Mouse (Mus musculus) neural tube, embryonic 15.5 days (tissue): ENCODE data around the gene Cdc42ep2. TPM values are rescaled to one million over a fixed set of nuclear protein-coding genes. Genes with fewer than 3 reads are reported as not detected.
A peak's percentile ranks its signal among the peaks of the same experiment; 100 is the strongest.

Source experiments
- ATAC-seq: fragments of 200-750 bp; cut with Nextera tagmentation; 2 replicates; pipeline ENCODE4 v1.8.0; 2017; ENCODE audit warnings: mild to moderate bottlenecking, moderate TSS enrichment, moderate library complexity; ENCODE audit not compliant: low FRiP score
- H3K27ac ChIP-seq: fragments of 300-500 bp; sonication (generic); replicated peaks from 2 replicates; pipeline ENCODE4 v1.5.1; 2015; ENCODE audit warnings: mild to moderate bottlenecking, inconsistent platforms
- H3K27me3 ChIP-seq: fragments of 300-500 bp; sonication (generic); replicated peaks from 2 replicates; pipeline ENCODE4 v1.6.1; 2015; ENCODE audit warnings: inconsistent platforms
- H3K36me3 ChIP-seq: fragments of 300-500 bp; sonication (generic); 2 replicates; pipeline ENCODE4 v1.6.1; 2015; ENCODE audit warnings: inconsistent platforms
- H3K4me1 ChIP-seq: fragments of 300-500 bp; sonication (generic); 2 replicates; pipeline ENCODE4 v1.6.1; 2015; ENCODE audit warnings: inconsistent platforms
- H3K4me2 ChIP-seq: fragments of 300-500 bp; sonication (generic); 2 replicates; pipeline ENCODE4 v1.6.1; 2015; ENCODE audit warnings: inconsistent platforms, mild to moderate bottlenecking, moderate library complexity
- H3K4me3 ChIP-seq: fragments of 300-500 bp; sonication (generic); replicated peaks from 2 replicates; pipeline ENCODE4 v1.5.1; 2015; ENCODE audit warnings: mild to moderate bottlenecking, inconsistent platforms
- H3K9ac ChIP-seq: fragments of 300-500 bp; sonication (generic); replicated peaks from 2 replicates; pipeline ENCODE4 v1.6.1; 2015; ENCODE audit warnings: mild to moderate bottlenecking, inconsistent platforms
- H3K9me3 ChIP-seq: fragments of 300-500 bp; sonication (generic); replicated peaks from 2 replicates; pipeline ENCODE4 v1.6.1; 2016; ENCODE audit warnings: inconsistent platforms
- WGBS: fragments of 180-500 bp; shearing (Covaris S2); methylation state at CpG from one replicate; pipeline ENCODE4 v1.1.7; 2015; ENCODE audit warnings: mixed read lengths; 5-methylcytosine and 5-hydroxymethylcytosine counted together
- polyA plus RNA-seq: library from polyadenylated mRNA; unstranded; fragments of >200 nt; fragmentation: Nextera tagmentation; extraction: Ambion mirVana; gene quantifications from 2 replicates; pipeline ENCODE4 v1.2.1, GENCODE M21; 2015

Gene Cdc42ep2
- 19.3 and 20.9 TPM in 2 replicates for polyA plus RNA-seq

GRCm38 (mm10) chr19:5924713-5925093 lies at the start of gene Cdc42ep2:
Gene Cdc42ep2 (minus strand): TSS chr19:5924816.
- H3K4me2 ChIP-seq = peak within 1 kb of the TSS; percentile 78
- peaks cover 37% of the 10 kb centered on the region for H3K4me1 ChIP-seq
- peaks cover 8% of the 10 kb centered on the region; the same call in 1 of the 2 replicates for H3K27me3 ChIP-seq
- ATAC-seq = peak; percentile 97
- H3K9ac ChIP-seq = peak within 1 kb of the TSS; percentile 66
- WGBS = 0% methylated on average over 18 of the region's 18 CpGs
- peak within 1 kb of the TSS; percentile 65 for H3K4me3 ChIP-seq
- peak within 1 kb of the TSS; percentile 87 for H3K27ac ChIP-seq
- no peaks in the 10 kb centered on the region for H3K36me3 ChIP-seq
- no peaks in the 10 kb centered on the region for H3K9me3 ChIP-seq

GRCm38 (mm10) chr19:5967664-5968063 lies 43.0 kb upstream of the Cdc42ep2 start:
- Histone ChIP-seq H3K9ac (no peak overlapping the region), H3K9me3 (no peaks in the 10 kb centered on the region), H3K36me3 (no peaks in the 10 kb centered on the region), H3K27ac (no peak overlapping the region), H3K4me3 (no peak overlapping the region), H3K27me3 (0 out of 2 replicates have a peak, but pooled peaks cover 2% of the 10 kb centered on the region), H3K4me1 (peaks cover 19% of the 10 kb centered on the region), H3K4me2 (no peak overlapping the region)
- 90% methylated on average over 10 of the region's 10 CpGs for WGBS
- ATAC-seq = no peak

- 85% methylated on average over 6 of the region's 6 CpGs for WGBS
- no peak overlapping the region for H3K9ac ChIP-seq
Measured at GRCm38 (mm10) chr19:5966786-5967185, 42.2 kb upstream of the Cdc42ep2 start.

DNA sequence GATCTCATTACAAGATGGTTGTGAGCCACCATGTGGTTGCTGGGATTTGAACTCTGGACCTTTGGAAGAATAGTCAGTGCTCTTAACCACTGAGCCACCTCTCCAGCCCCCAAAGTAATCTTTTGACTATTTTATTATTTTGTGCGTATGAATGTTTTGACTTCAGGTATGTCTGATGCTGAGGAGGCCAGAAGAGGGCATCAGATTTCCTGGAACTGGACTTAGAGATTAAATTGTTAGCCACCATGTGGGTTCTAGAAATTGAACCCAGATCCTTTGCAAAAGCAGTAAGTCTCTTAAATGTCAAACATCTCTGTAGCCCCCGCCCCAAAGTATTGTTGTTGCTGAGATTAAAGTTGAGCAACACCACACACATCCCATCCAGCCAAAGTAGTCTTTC lies 41.3 kb upstream of the Cdc42ep2 start:
- Histone ChIP-seq H3K36me3 (no peaks in the 10 kb centered on the region), H3K9ac (no peak overlapping the region), H3K4me2 (no peak overlapping the region), H3K9me3 (no peaks in the 10 kb centered on the region), H3K4me1 (peaks cover 24% of the 10 kb centered on the region), H3K27me3 (no peaks in the 10 kb centered on the region), H3K27ac (no peak overlapping the region), H3K4me3 (no peak overlapping the region)
- ATAC-seq = no peak
- 94% methylated on average over 2 of the region's 2 CpGs for WGBS

More at GRCm38 (mm10) chr19:5966786-5967185, 42.2 kb upstream of the Cdc42ep2 start:
- H3K36me3 ChIP-seq = no peaks in the 10 kb centered on the region
- ATAC-seq = no peak
- H3K9me3 ChIP-seq = no peaks in the 10 kb centered on the region
- no peak overlapping the region for H3K4me3 ChIP-seq
- peaks cover 24% of the 10 kb centered on the region for H3K4me1 ChIP-seq
- H3K27ac ChIP-seq = no peak overlapping the region
- no peaks in the 10 kb centered on the region for H3K27me3 ChIP-seq
- no peak overlapping the region for H3K4me2 ChIP-seq

DNA sequence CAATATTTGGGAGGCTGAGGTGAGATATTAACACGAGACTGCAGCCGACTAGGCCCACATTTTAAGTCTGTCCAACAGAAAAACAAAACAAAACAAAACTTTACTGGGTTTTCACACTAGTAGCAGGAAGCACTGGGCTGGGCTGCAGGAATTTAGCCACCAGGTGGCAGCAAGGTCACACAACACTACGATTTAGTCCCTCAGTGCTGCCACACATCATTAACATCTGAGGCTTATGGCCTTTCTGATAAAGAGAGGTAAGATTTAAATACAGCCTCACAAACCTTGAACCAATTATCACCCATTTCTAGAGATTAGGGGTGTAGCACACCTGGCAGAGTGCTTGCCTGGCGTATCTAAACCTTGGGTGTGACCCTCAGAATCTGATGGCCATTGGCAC lies 40.7 kb upstream of the Cdc42ep2 start:
- WGBS = 8% methylated on average over 4 of the region's 4 CpGs
- Histone ChIP-seq H3K27ac (no peak overlapping the region), H3K9me3 (no peaks in the 10 kb centered on the region), H3K4me1 (peaks cover 24% of the 10 kb centered on the region), H3K4me3 (no peak overlapping the region), H3K9ac (no peak overlapping the region), H3K4me2 (no peak overlapping the region), H3K27me3 (no peaks in the 10 kb centered on the region), H3K36me3 (no peaks in the 10 kb centered on the region)
- no peak for ATAC-seq

DNA sequence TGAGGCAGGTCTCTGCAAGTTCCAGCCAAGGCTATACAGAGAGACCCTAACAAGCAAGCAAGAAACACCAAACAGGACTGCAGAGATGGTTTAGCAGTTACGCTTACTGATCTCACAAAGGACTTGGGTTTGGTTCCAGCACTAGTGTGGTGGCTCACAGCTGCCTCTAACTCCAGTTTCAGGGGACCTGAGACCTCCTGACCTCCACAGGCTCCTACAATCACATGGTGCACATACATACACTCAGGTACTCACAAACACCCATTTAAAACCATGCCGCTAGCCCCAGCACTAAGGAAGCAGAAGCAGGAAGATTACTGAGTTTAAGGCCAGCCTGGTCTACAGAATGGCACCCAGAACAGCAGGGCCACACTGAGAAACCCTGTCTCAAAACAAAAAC lies 40.2 kb upstream of the Cdc42ep2 start:
- 85% methylated on average over 2 of the region's 2 CpGs for WGBS
- Histone ChIP-seq H3K4me3 (peak overlapping the region; percentile 75), H3K4me1 (peaks cover 24% of the 10 kb centered on the region), H3K36me3 (no peaks in the 10 kb centered on the region), H3K9ac (peak overlapping the region; percentile 74; the same call in 1 of the 2 replicates), H3K9me3 (no peaks in the 10 kb centered on the region), H3K27ac (0 out of 2 replicates have a peak overlapping the region, but pooled peaks have one; percentile 69), H3K4me2 (peak overlapping the region; percentile 98), H3K27me3 (no peaks in the 10 kb centered on the region)
- ATAC-seq = no peak

- WGBS = under 1% methylated on average over 50 of the region's 50 CpGs
Measured at GRCm38 (mm10) chr19:5963883-5964562, 39.4 kb upstream of the Cdc42ep2 start, which contains the start of gene Pola2. Gene Pola2 (minus strand): TSS chr19:5964202.

GRCm38 (mm10) chr19:5962651-5963050 lies 38.0 kb upstream of the Cdc42ep2 start:
- ATAC-seq = no peak
- no peak overlapping the region for H3K27ac ChIP-seq
- peaks cover 24% of the 10 kb centered on the region for H3K4me1 ChIP-seq
- H3K4me2 ChIP-seq = peak overlapping the region; percentile 98
- H3K9ac ChIP-seq = no peak overlapping the region
- 25% methylated on average over 1 of the region's 1 CpGs for WGBS
- H3K9me3 ChIP-seq = no peaks in the 10 kb centered on the region
- H3K4me3 ChIP-seq = peak overlapping the region; percentile 75; the same call in 1 of the 2 replicates
- peaks cover 6% of the 10 kb centered on the region; the same call in 1 of the 2 replicates for H3K36me3 ChIP-seq
- H3K27me3 ChIP-seq = no peaks in the 10 kb centered on the region

More at GRCm38 (mm10) chr19:5963883-5964562, 39.4 kb upstream of the Cdc42ep2 start, which contains the start of gene Pola2:
- peak; percentile 93 for ATAC-seq
- Histone ChIP-seq H3K27ac (peak within 1 kb of the TSS; percentile 69), H3K9ac (peak within 1 kb of the TSS; percentile 74), H3K4me3 (peak within 1 kb of the TSS; percentile 75), H3K27me3 (no peaks in the 10 kb centered on the region), H3K4me2 (peak within 1 kb of the TSS; percentile 98), H3K9me3 (no peaks in the 10 kb centered on the region), H3K36me3 (no peaks in the 10 kb centered on the region), H3K4me1 (peaks cover 24% of the 10 kb centered on the region)

- Histone ChIP-seq H3K27me3 (no peaks in the 10 kb centered on the region), H3K27ac (no peak overlapping the region), H3K4me1 (peaks cover 4% of the 10 kb centered on the region), H3K9me3 (no peaks in the 10 kb centered on the region), H3K9ac (no peak overlapping the region), H3K36me3 (peaks cover 15% of the 10 kb centered on the region; the same call in 1 of the 2 replicates), H3K4me3 (no peak overlapping the region), H3K4me2 (no peak overlapping the region)
- WGBS = 94% methylated on average over 5 of the region's 5 CpGs
- ATAC-seq = no peak
Measured at GRCm38 (mm10) chr19:5957371-5957770, 32.8 kb upstream of the Cdc42ep2 start.

DNA sequence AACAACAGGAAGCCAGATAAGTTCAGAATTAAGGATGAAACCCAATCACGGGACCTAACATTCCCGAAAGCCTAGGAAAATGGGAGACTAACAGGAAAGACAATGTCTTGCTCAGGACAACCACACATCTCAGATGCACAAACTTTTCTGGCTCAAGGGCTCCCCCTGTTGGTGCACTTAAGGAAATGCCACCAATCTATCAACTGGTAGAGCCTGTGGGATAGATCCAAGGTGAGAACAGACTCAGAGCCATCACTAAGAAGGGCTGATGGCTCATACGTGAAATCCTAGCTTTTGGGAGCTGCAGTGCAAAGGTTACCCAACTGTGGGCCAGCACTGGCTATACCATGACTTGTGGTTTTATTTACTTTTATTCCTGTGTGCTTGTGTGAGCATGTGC lies 32.1 kb upstream of the Cdc42ep2 start:
- no peak for ATAC-seq
- Histone ChIP-seq H3K9ac (no peak overlapping the region), H3K9me3 (no peaks in the 10 kb centered on the region), H3K27ac (no peak overlapping the region), H3K27me3 (no peaks in the 10 kb centered on the region), H3K36me3 (peaks cover 17% of the 10 kb centered on the region; the same call in 1 of the 2 replicates), H3K4me3 (no peak overlapping the region), H3K4me2 (no peak overlapping the region), H3K4me1 (peaks cover 3% of the 10 kb centered on the region; the same call in 1 of the 2 replicates)
- WGBS = 45% methylated on average over 3 of the region's 3 CpGs

DNA sequence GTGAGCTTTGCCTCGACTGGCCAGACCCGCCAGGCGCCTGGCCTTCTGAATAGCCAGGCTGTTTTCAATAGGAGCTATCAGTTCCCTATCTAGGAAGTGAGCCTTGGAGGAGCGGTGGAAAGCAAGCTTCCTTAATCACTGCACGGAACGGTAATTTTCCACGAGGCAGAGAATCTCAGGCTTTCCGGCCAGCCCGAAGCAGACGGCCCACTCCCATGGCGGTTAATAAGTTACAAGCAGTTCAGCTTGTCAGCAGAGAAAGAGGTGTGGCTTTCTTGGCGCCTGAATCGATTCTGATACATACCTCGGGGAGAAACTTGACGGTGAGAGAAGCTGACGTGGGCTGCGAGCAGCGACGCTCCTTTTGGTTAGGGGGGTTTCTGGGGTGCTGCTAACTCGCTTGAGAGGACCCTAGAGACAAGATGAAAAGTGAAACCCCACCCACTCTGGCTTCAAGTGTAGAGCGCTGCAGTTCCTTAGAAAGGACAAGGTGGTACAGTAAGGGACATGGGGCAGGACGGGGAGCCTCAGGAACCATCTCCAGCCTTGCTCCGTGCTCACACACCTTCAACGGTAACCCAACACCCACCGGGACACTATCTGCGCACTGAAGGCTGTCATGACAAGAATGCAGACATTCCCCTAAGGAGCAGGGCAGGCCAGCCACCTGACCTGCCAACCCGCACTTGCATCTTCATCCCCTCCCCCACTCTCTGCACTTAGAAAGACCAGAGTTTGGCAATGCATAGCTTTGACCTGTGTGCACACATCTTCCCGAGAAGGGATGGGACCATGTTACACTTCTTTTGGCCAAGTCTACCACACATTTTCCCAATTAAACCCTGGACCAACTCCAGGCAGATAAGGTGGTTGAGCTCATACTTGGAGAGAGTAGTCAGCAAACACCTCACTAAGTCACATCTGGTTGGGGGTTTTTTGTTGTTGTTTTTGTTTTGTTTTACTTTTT lies 31.4 kb upstream of the Cdc42ep2 start:
- H3K36me3 ChIP-seq = peaks cover 22% of the 10 kb centered on the region
- H3K4me3 ChIP-seq = no peak overlapping the region
- no peak for ATAC-seq
- H3K9ac ChIP-seq = no peak overlapping the region
- no peaks in the 10 kb centered on the region for H3K27me3 ChIP-seq
- WGBS = 86% methylated on average over 28 of the region's 28 CpGs
- peaks cover 3% of the 10 kb centered on the region; the same call in 1 of the 2 replicates for H3K4me1 ChIP-seq
- no peak overlapping the region for H3K4me2 ChIP-seq
- H3K9me3 ChIP-seq = no peaks in the 10 kb centered on the region
- no peak overlapping the region for H3K27ac ChIP-seq
